Mouse (Mus musculus): ENCODE measurements around the gene Hipk2. TPM values are rescaled to one million over a fixed set of nuclear protein-coding genes. Genes with fewer than 3 reads are reported as not detected.

Hipk2 gene
- 12.7 and 16.7 TPM in 2 replicates for polyA plus RNA-seq (2014; fragmentation: Nextera tagmentation; extraction: Ambion mirVana)

DNA sequence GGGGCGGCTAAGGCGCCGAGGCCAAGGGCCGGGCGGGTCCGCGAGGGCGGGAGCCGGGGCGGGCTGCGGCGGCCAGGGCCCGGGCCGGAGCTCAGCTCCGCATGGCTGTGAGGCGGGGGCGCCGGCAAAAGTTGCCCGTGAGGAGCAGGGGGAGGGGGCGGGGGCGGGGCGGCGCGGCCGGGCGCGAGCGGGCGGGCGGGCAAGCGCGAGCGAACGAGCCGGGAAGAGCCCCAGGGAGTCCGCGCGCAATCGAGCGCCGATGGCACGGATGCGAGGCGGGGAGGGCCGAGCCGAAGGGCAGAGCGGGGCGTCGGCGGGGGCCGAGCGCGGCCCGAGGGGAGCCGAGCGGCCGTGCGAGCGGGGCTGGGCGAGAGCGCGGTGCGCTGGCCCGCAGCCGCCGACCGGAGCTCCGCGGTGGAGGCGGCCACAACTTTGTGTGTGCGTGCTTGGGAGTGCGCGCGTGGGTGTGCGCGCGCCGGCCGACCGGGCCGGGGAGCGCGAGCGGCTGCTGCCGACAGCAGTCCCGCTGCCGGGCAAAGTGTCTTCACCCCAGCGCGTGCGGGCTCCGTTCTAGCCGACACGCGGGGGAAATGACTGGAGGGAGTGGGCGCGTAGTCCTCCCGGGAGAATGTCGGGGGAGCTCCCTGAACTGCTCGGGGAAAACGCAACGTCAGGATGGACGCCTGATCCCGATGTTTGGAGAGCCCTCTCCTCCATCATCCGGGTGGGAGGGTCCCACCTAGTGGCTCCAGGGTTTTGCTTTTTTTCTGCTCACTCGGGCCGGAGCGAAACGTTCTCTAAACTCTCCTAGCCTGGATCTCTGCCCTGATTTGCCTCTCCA is at the start of gene Hipk2:
Hipk2 (minus strand) TSS at position 95 of the 841 bp plus-strand sequence.
- H3K4me2 ChIP-seq (ENCODE audit: low read depth, low read length), result peak within 1 kb of the TSS; percentile 43
- H3K27ac ChIP-seq (replicated peaks; ENCODE audit: low read depth, low read length), result peak within 1 kb of the TSS; percentile 89
- no peaks in the 10 kb centered on the region for H3K9me3 ChIP-seq (replicated peaks; ENCODE audit: control insufficient read depth, low read length)
- under 1% methylated on average over 98 of the region's 108 CpGs for WGBS
- H3K27me3 ChIP-seq (ENCODE audit: control insufficient read depth, insufficient read depth, low read length), result no peaks in the 10 kb centered on the region
- DNase-seq (ENCODE audit: low spot score) (peak; percentile 94), ATAC-seq (replicated peaks; ENCODE audit: insufficient number of reproducible peaks, low FRiP score, low TSS enrichment, low read depth) (peak; percentile 90)
- no peaks in the 10 kb centered on the region for H3K36me3 ChIP-seq (replicated peaks; ENCODE audit: control insufficient read depth, insufficient read depth, low read depth, low read length)
- peak within 1 kb of the TSS; percentile 100 for H3K4me3 ChIP-seq (ENCODE audit: low read depth, low read length)
- no peaks in the 10 kb centered on the region for H3K4me1 ChIP-seq (ENCODE audit: control insufficient read depth, insufficient read depth, low read length)
- H3K9ac ChIP-seq (replicated peaks; ENCODE audit: low read length), result peak within 1 kb of the TSS; percentile 100

DNA sequence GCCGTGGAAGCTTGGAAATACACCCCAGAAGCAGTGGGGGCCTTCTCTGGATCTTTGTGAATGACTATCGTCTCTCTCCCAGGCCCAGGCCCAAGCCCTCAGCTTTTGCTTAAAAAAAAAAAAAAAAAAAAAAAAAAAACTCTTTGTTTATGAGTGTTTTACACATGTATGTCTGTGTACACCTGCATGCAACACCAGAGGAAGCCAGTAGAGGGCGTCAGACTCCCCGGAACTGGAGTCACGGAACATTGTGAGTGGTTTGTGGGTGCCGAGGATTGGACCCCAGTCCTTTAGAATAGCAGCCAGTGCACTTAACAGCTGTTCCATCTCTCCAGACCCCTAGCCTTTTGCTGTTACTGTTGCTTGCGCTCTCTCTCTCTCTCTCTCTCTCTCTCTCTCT is 49.8 kb upstream of the Hipk2 start:
- H3K27ac ChIP-seq (replicated peaks; ENCODE audit: low read depth, low read length), result no peak overlapping the region
- DNase-seq (ENCODE audit: low spot score), result peak; percentile 44
- 0 out of 2 replicates have a peak overlapping the region, but pooled peaks have one; percentile 3 for H3K4me3 ChIP-seq (ENCODE audit: low read depth, low read length)
- H3K9me3 ChIP-seq (replicated peaks; ENCODE audit: control insufficient read depth, low read length), result no peaks in the 10 kb centered on the region
- no peak for ATAC-seq (replicated peaks; ENCODE audit: insufficient number of reproducible peaks, low FRiP score, low TSS enrichment, low read depth)
- H3K4me2 ChIP-seq (ENCODE audit: low read depth, low read length), result no peak overlapping the region
- H3K27me3 ChIP-seq (ENCODE audit: control insufficient read depth, insufficient read depth, low read length), result no peaks in the 10 kb centered on the region
- H3K4me1 ChIP-seq (ENCODE audit: control insufficient read depth, insufficient read depth, low read length), result no peaks in the 10 kb centered on the region
- WGBS, result 54% methylated on average over 7 of the region's 7 CpGs
- no peaks in the 10 kb centered on the region for H3K36me3 ChIP-seq (replicated peaks; ENCODE audit: control insufficient read depth, insufficient read depth, low read depth, low read length)
- H3K9ac ChIP-seq (replicated peaks; ENCODE audit: low read length), result no peak overlapping the region

DNA sequence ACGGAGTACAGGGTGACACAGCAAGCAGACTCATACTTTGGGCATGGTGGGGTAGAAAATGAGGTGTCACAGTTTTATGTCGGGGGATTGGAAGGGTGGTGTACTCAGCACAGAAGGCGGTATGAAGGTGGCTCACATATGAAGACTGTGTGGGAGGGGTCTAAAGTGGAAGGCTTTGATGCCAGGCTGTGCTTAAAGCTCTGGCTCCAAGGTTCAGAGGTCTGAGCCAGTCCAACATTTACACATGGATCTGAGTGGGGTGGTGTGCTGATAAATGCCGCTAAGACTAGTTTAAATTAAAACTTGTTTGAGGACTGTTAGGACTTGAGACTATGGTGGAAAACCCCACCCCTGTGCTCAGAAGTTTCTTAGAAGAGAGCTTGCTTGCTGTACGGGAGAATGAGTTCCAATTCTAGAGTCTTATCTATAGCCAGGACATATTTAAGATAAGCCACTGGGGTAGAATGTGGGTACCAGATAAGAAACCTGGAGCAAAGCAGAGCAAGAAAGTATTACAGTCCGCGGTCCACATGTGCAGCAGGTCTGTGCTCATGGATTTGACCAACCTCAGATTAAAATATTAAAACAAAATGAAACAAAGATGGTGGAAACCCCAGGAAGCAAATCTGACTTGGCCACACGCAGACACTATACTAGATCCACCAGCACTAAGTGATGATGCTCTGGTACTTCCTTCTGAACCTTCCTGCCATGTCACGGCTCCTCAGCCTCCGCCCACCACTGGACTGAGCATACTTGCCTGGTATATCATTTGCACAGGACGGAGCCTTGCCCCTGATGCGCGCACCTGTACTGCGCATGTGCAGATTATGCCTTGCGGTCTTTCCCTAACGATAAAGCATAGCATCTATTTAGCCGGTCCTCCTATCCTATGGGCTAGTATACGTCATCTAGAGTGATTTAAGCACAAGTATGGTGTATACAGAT is 48.2 kb upstream of the Hipk2 start:
- no peak for ATAC-seq (replicated peaks; ENCODE audit: insufficient number of reproducible peaks, low FRiP score, low TSS enrichment, low read depth)
- no peak overlapping the region for H3K27ac ChIP-seq (replicated peaks; ENCODE audit: low read depth, low read length)
- no peak overlapping the region for H3K4me2 ChIP-seq (ENCODE audit: low read depth, low read length)

DNA sequence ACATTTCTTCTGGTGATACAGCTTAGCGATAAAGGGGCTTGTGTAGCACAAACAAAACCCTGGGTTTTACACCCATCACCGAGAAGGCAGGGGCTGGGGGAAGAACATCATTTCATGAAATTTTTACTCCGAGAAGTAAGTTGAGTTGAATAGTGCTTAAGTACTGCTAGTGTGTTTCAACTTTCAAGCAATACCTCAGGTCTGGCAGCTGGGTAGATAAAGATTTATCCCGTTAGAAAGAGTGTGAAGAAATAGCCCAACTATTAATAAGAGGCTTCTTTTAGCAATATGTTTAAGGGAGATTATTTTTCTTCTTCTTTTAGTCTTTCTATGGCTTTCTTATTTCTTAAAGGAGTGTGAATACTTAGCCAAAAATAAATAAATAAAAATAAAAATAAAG is 47.5 kb upstream of the Hipk2 start:
- Histone ChIP-seq H3K27ac (replicated peaks; ENCODE audit: low read depth, low read length) (no peak overlapping the region), H3K36me3 (replicated peaks; ENCODE audit: control insufficient read depth, insufficient read depth, low read depth, low read length) (no peaks in the 10 kb centered on the region), H3K4me3 (ENCODE audit: low read depth, low read length) (no peak overlapping the region), H3K4me1 (ENCODE audit: control insufficient read depth, insufficient read depth, low read length) (no peaks in the 10 kb centered on the region), H3K9ac (replicated peaks; ENCODE audit: low read length) (no peak overlapping the region), H3K27me3 (ENCODE audit: control insufficient read depth, insufficient read depth, low read length) (no peaks in the 10 kb centered on the region), H3K9me3 (replicated peaks; ENCODE audit: control insufficient read depth, low read length) (no peaks in the 10 kb centered on the region), H3K4me2 (ENCODE audit: low read depth, low read length) (no peak overlapping the region)
- no peak for DNase-seq (ENCODE audit: low spot score)
- WGBS, result 91% methylated on average over 4 of the region's 4 CpGs
- ATAC-seq (replicated peaks; ENCODE audit: insufficient number of reproducible peaks, low FRiP score, low TSS enrichment, low read depth), result no peak

More for the DNA sequence above, 48.2 kb upstream of the Hipk2 start:
- H3K9ac ChIP-seq (replicated peaks; ENCODE audit: low read length), result no peak overlapping the region
- no peaks in the 10 kb centered on the region for H3K4me1 ChIP-seq (ENCODE audit: control insufficient read depth, insufficient read depth, low read length)
- no peaks in the 10 kb centered on the region for H3K9me3 ChIP-seq (replicated peaks; ENCODE audit: control insufficient read depth, low read length)
- no peak for DNase-seq (ENCODE audit: low spot score)
- no peaks in the 10 kb centered on the region for H3K27me3 ChIP-seq (ENCODE audit: control insufficient read depth, insufficient read depth, low read length)
- WGBS, result 92% methylated on average over 18 of the region's 18 CpGs
- H3K4me3 ChIP-seq (ENCODE audit: low read depth, low read length), result no peak overlapping the region
- no peaks in the 10 kb centered on the region for H3K36me3 ChIP-seq (replicated peaks; ENCODE audit: control insufficient read depth, insufficient read depth, low read depth, low read length)

DNA sequence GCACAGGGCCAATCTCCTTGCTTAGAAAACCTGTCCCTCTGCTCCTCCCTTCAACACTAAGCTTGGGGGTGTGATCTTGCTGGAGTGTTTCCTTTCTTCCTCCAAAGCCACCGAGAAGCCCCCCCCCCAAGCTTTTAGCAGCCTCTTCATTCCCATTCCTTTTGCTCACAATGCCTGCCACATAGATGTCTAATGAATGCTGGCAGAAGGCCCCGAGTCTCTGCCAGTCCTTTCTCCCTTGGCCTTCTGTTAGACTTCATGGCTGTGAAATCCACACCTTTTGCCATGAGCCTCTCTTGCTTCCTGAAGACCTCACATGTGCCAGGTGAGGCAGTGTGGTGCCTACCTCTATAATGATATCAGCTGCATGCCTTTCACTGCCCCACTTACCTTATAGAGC is 46.6 kb upstream of the Hipk2 start:
- no peak overlapping the region for H3K9ac ChIP-seq (replicated peaks; ENCODE audit: low read length)
- H3K27me3 ChIP-seq (ENCODE audit: control insufficient read depth, insufficient read depth, low read length), result no peaks in the 10 kb centered on the region
- H3K36me3 ChIP-seq (replicated peaks; ENCODE audit: control insufficient read depth, insufficient read depth, low read depth, low read length), result no peaks in the 10 kb centered on the region
- no peak overlapping the region for H3K27ac ChIP-seq (replicated peaks; ENCODE audit: low read depth, low read length)
- DNase-seq (ENCODE audit: low spot score) (no peak), ATAC-seq (replicated peaks; ENCODE audit: insufficient number of reproducible peaks, low FRiP score, low TSS enrichment, low read depth) (no peak)
- no peak overlapping the region for H3K4me3 ChIP-seq (ENCODE audit: low read depth, low read length)
- 78% methylated on average over 2 of the region's 2 CpGs for WGBS
- H3K4me2 ChIP-seq (ENCODE audit: low read depth, low read length), result no peak overlapping the region
- no peaks in the 10 kb centered on the region for H3K4me1 ChIP-seq (ENCODE audit: control insufficient read depth, insufficient read depth, low read length)
- H3K9me3 ChIP-seq (replicated peaks; ENCODE audit: control insufficient read depth, low read length), result no peaks in the 10 kb centered on the region

DNA sequence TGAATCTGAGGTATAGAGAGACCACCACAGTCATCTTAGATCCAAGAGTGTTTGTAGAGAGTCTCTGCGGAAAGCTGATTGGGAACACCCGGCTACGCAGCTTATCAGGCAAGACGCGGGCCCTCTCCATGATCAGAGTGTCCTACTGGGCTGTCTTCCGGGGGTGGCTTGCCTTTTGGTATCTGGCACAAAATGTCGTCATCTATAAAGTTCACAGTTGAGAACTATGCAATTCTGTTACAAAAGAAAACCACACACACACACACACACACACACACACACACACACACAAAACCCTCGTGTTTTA is 45.8 kb upstream of the Hipk2 start:
- Histone ChIP-seq H3K4me3 (ENCODE audit: low read depth, low read length) (no peak overlapping the region), H3K27ac (replicated peaks; ENCODE audit: low read depth, low read length) (no peak overlapping the region), H3K4me2 (ENCODE audit: low read depth, low read length) (no peak overlapping the region), H3K9me3 (replicated peaks; ENCODE audit: control insufficient read depth, low read length) (no peaks in the 10 kb centered on the region), H3K36me3 (replicated peaks; ENCODE audit: control insufficient read depth, insufficient read depth, low read depth, low read length) (no peaks in the 10 kb centered on the region), H3K9ac (replicated peaks; ENCODE audit: low read length) (no peak overlapping the region), H3K27me3 (ENCODE audit: control insufficient read depth, insufficient read depth, low read length) (no peaks in the 10 kb centered on the region), H3K4me1 (ENCODE audit: control insufficient read depth, insufficient read depth, low read length) (no peaks in the 10 kb centered on the region)
- 87% methylated on average over 8 of the region's 8 CpGs for WGBS
- DNase-seq (ENCODE audit: low spot score) (no peak), ATAC-seq (replicated peaks; ENCODE audit: insufficient number of reproducible peaks, low FRiP score, low TSS enrichment, low read depth) (no peak)

DNA sequence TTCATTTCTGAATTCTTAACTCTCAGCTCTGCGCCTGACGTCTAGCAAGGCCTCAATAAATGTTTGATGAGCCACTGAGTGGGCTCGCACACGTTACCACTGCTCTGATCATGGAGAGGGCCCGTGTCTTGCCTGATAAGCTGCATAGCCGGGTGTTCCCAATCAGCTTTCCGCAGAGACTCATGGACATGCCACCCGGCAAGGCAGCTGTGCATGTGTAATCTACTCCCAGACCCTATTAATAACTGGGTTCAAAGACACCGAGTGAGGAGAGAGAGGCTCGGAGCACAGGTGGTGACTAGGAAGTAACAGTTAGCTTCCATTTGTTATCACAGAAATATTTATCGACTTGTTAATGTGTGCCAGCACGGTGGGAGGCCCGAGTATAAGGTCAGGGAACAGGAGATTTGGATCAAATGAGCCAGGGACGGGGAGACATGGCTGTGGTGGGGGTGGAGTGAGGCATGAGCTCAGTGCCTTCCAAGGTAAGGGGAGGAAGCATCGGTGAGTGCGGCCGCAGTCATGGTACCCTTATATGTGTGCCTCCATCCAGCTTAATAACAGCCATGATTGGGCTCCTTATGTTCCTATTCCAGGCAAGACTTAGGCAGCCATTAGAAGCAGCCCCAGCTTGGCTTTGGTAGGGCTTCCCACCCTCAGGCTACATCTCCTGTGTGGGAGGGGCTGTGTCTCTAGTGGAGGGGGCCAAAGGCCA is 45.3 kb upstream of the Hipk2 start:
- Histone ChIP-seq H3K4me3 (ENCODE audit: low read depth, low read length) (no peak overlapping the region), H3K4me2 (ENCODE audit: low read depth, low read length) (no peak overlapping the region), H3K36me3 (replicated peaks; ENCODE audit: control insufficient read depth, insufficient read depth, low read depth, low read length) (no peaks in the 10 kb centered on the region), H3K9ac (replicated peaks; ENCODE audit: low read length) (no peak overlapping the region), H3K4me1 (ENCODE audit: control insufficient read depth, insufficient read depth, low read length) (no peaks in the 10 kb centered on the region), H3K27me3 (ENCODE audit: control insufficient read depth, insufficient read depth, low read length) (no peaks in the 10 kb centered on the region), H3K27ac (replicated peaks; ENCODE audit: low read depth, low read length) (no peak overlapping the region), H3K9me3 (replicated peaks; ENCODE audit: control insufficient read depth, low read length) (no peaks in the 10 kb centered on the region)
- DNase-seq (ENCODE audit: low spot score) (no peak), ATAC-seq (replicated peaks; ENCODE audit: insufficient number of reproducible peaks, low FRiP score, low TSS enrichment, low read depth) (no peak)
- WGBS, result 83% methylated on average over 17 of the region's 17 CpGs

Measured in embryonic facial prominence, embryonic 11.5 days (tissue).